ENCODE assay signal across 19 mouse cellular contexts in the genomic region with DNA sequence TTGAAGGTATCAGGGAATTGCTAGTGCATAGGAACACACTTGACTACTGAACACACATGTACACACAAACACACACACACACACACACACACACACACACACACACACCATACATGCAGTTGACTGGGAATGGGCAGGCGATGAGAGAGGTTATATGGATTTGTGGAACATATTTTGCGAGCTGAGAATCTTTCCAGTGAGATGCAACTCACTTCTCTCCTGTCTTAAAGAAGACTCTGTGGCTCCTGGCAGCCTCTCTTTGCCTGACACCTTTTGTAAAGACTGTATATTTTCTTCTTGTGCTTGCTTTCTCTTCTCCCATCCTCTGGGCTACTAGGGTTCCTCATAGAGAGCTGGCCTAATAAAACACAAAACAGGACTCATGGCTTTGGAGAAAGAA. TPM values are rescaled to one million over a fixed set of nuclear protein-coding genes. Genes with fewer than 3 reads are reported as not detected.
DNase-seq lines count a peak whose midpoint lies in the region; ATAC-seq and TF ChIP-seq lines count a peak whose summit lies in the region.
"Had no signal": no experiment of that assay in that cellular context is flagged by ENCODE, and none has a peak within 500 bp of the region (broad histone marks: within the 10 kb centered on the region; RNA-seq: fewer than 3 reads in every experiment).

No protein-coding gene starts in this region.

- H3K36me3 ChIP-seq in kidney, adult 2 months (ENCODE audit: control insufficient read depth, insufficient read depth, low read length), result no peaks in the 10 kb centered on the region
- H3K36me3 ChIP-seq in lung, embryonic 16.5 days (ENCODE audit: control insufficient read depth, insufficient read depth, low read length), result no peaks in the 10 kb centered on the region
- no peaks in the 10 kb centered on the region for H3K36me3 ChIP-seq in intestine, embryonic 16.5 days (ENCODE audit: control insufficient read depth, insufficient read depth, low read length)
- no peaks in the 10 kb centered on the region for H3K36me3 ChIP-seq in stomach, postnatal 0 days (ENCODE audit: control insufficient read depth, insufficient read depth, low read length)
- H3K36me3 ChIP-seq: embryonic facial prominence, embryonic 15.5 days; forebrain, embryonic 10.5 days; midbrain, embryonic 13.5 days; neural tube, embryonic 15.5 days had no signal

- peak overlapping the region; percentile 51 for H3K4me2 ChIP-seq in lung, embryonic 16.5 days (ENCODE audit: low read depth, low read length)
- H3K4me2 ChIP-seq in intestine, embryonic 16.5 days (ENCODE audit: low read depth, low read length), result peak overlapping the region; percentile 41
- peak overlapping the region; percentile 38 for H3K4me2 ChIP-seq in stomach, postnatal 0 days (replicated peaks; ENCODE audit: low read depth)
- H3K4me2 ChIP-seq: embryonic facial prominence, embryonic 15.5 days; midbrain, embryonic 13.5 days; neural tube, embryonic 15.5 days had no signal

- 65% methylated on average over 2 of the region's 2 CpGs for WGBS in kidney, adult 2 months
- WGBS in lung, embryonic 16.5 days, result 72% methylated on average over 2 of the region's 2 CpGs
- 43% methylated on average over 2 of the region's 2 CpGs for whole genome bisulfite sequencing in intestine, embryonic 16.5 days
- 58% methylated on average over 2 of the region's 2 CpGs for WGBS in stomach, postnatal 0 days

- no peaks in the 10 kb centered on the region for H3K9me3 ChIP-seq in lung, embryonic 16.5 days (ENCODE audit: control insufficient read depth, low read length)
- no peaks in the 10 kb centered on the region for H3K9me3 ChIP-seq in intestine, embryonic 16.5 days (ENCODE audit: control insufficient read depth, low read length)
- no peaks in the 10 kb centered on the region for H3K9me3 ChIP-seq in stomach, postnatal 0 days (ENCODE audit: control insufficient read depth, low read length)
- H3K9me3 ChIP-seq: embryonic facial prominence, embryonic 15.5 days; forebrain, embryonic 10.5 days; midbrain, embryonic 13.5 days; neural tube, embryonic 15.5 days had no signal

- no peak for TF ChIP-seq POLR2A in kidney, adult 2 months (IDR thresholded peaks at IDR 0.05; ENCODE audit: low read depth, low read length)

- H3K4me3 ChIP-seq in kidney, adult 2 months (ENCODE audit: insufficient read depth, low read depth, low read length), result peak overlapping the region; percentile 25; the same call in 1 of the 2 replicates
- H3K4me3 ChIP-seq in lung, embryonic 16.5 days (ENCODE audit: low read length), result no peak overlapping the region
- no peak overlapping the region for H3K4me3 ChIP-seq in intestine, embryonic 16.5 days (ENCODE audit: low read length)
- H3K4me3 ChIP-seq in stomach, postnatal 0 days (ENCODE audit: low read depth, low read length), result no peak overlapping the region
- H3K4me3 ChIP-seq: embryonic facial prominence, embryonic 15.5 days; forebrain, embryonic 10.5 days; layer of hippocampus, adult 2 months; midbrain, embryonic 13.5 days; myocyte; neural tube, embryonic 15.5 days had no signal

- ATAC-seq in lung, embryonic 16.5 days (ENCODE audit: low read depth), result no peak
- ATAC-seq in intestine, embryonic 16.5 days, result no peak
- no peak for ATAC-seq in stomach, postnatal 0 days (ENCODE audit: low FRiP score, low TSS enrichment)
- ATAC-seq: midbrain, embryonic 13.5 days had no signal

- DNase-seq in kidney, adult 2 months, result no peak
- no peak for DNase-seq in kidney, adult 9 months
- no peak for DNase-seq in lung, postnatal 10 days
- no peak for DNase-seq in stomach, postnatal 0 days (ENCODE audit: low spot score)
- no peak for DNase-seq in MN1 (ENCODE audit: low spot score)
- DNase-seq: adrenal gland, postnatal 25 days; cerebellum, adult 9-10 months; heart, postnatal 36 days had no signal

- H3K27me3 ChIP-seq in kidney, adult 2 months (replicated peaks; ENCODE audit: control insufficient read depth, insufficient read depth, low read length), result peaks cover 6% of the 10 kb centered on the region
- H3K27me3 ChIP-seq in lung, embryonic 16.5 days (ENCODE audit: control insufficient read depth, insufficient read depth, low read depth, low read length), result peaks cover 9% of the 10 kb centered on the region
- peaks cover 16% of the 10 kb centered on the region; the same call in 1 of the 2 replicates for H3K27me3 ChIP-seq in intestine, embryonic 16.5 days (replicated peaks; ENCODE audit: control insufficient read depth, insufficient read depth, low read length)
- H3K27me3 ChIP-seq in stomach, postnatal 0 days (ENCODE audit: control insufficient read depth, insufficient read depth, low read length), result 0 out of 2 replicates have a peak, but pooled peaks cover 4% of the 10 kb centered on the region

- H3K27ac ChIP-seq in kidney, adult 2 months (ENCODE audit: insufficient read depth, low read depth, low read length), result peak overlapping the region; percentile 84
- H3K27ac ChIP-seq in lung, embryonic 16.5 days (ENCODE audit: low read length), result peak overlapping the region; percentile 94
- H3K27ac ChIP-seq in intestine, embryonic 16.5 days (ENCODE audit: low read length), result peak overlapping the region; percentile 95; the same call in 1 of the 2 replicates
- peak overlapping the region; percentile 94 for H3K27ac ChIP-seq in stomach, postnatal 0 days (replicated peaks)
- H3K27ac ChIP-seq: embryonic facial prominence, embryonic 15.5 days; forebrain, embryonic 10.5 days; layer of hippocampus, adult 2 months; liver, embryonic 14.5 days; midbrain, embryonic 13.5 days; neural tube, embryonic 15.5 days had no signal

- H3K9ac ChIP-seq in lung, embryonic 16.5 days (ENCODE audit: low read length), result 0 out of 2 replicates have a peak overlapping the region, but pooled peaks have one; percentile 35
- H3K9ac ChIP-seq in intestine, embryonic 16.5 days (ENCODE audit: low read depth, low read length), result peak overlapping the region; percentile 12; the same call in 1 of the 2 replicates
- H3K9ac ChIP-seq in stomach, postnatal 0 days (ENCODE audit: low read length), result peak overlapping the region; percentile 31; the same call in 1 of the 2 replicates
- H3K9ac ChIP-seq: embryonic facial prominence, embryonic 15.5 days; liver, embryonic 14.5 days; midbrain, embryonic 13.5 days; neural tube, embryonic 15.5 days had no signal

- no peak for TF ChIP-seq EP300 in stomach, postnatal 0 days (optimal IDR thresholded peaks at IDR 0.05)

- no peaks in the 10 kb centered on the region for H3K4me1 ChIP-seq in kidney, adult 2 months (ENCODE audit: control insufficient read depth, insufficient read depth, low read length)
- peaks cover 7% of the 10 kb centered on the region; the same call in 1 of the 2 replicates for H3K4me1 ChIP-seq in lung, embryonic 16.5 days (replicated peaks; ENCODE audit: control insufficient read depth, insufficient read depth, low read length)
- H3K4me1 ChIP-seq in intestine, embryonic 16.5 days (ENCODE audit: control insufficient read depth, insufficient read depth, low read length), result peaks cover 5% of the 10 kb centered on the region; the same call in 1 of the 2 replicates
- no peaks in the 10 kb centered on the region for H3K4me1 ChIP-seq in stomach, postnatal 0 days (replicated peaks; ENCODE audit: control insufficient read depth, insufficient read depth)

- TF ChIP-seq CTCF in kidney, adult 2 months (conservative IDR thresholded peaks at IDR 0.05; ENCODE audit: insufficient read depth, insufficient read length, low read depth, low read length), result no peak
- TF ChIP-seq CTCF in stomach, postnatal 0 days (IDR thresholded peaks at IDR 0.05; ENCODE audit: low read depth), result no peak

RNA-seq across cellular contexts. Expression of a gene that starts 0.9 kb away (rescaled TPM):
- 124 and 141 TPM in 2 replicates for polyA plus RNA-seq in kidney, adult 2 months (2012; rRNA removed)
- 383 and 396 TPM in 2 replicates for polyA plus RNA-seq in lung, embryonic 16.5 days (2015; fragmentation: Nextera tagmentation; extraction: Ambion mirVana)
- 133 and 145 TPM in 2 replicates for polyA plus RNA-seq in intestine, embryonic 16.5 days (2015; fragmentation: Nextera tagmentation; extraction: Ambion mirVana)
- 95.3 and 95.5 TPM in 2 replicates for polyA plus RNA-seq in stomach, postnatal 0 days (2015; fragmentation: Nextera tagmentation; extraction: Ambion mirVana)
- polyA plus RNA-seq: cortical plate, adult 2 months; forebrain, embryonic 10.5 days; limb, embryonic 11.5 days; myocyte; neural tube, embryonic 15.5 days had no signal
